Mouse (Mus musculus) ES-Bruce4 (cell line): Measurements from ENCODE around the gene Mad2l2. TPM values are rescaled to one million over a fixed set of nuclear protein-coding genes. Genes with fewer than 3 reads are reported as not detected.

Experiments
- H3K27ac ChIP-seq: 2 replicates; pipeline ENCODE4 v1.5.1; 2012; ENCODE audit warnings: low read length, inconsistent platforms; ENCODE audit not compliant: insufficient read depth
- H3K27me3 ChIP-seq: 2 replicates; pipeline ENCODE4 v1.6.1; 2012; ENCODE audit warnings: mild to moderate bottlenecking, low read length, inconsistent platforms; ENCODE audit not compliant: control insufficient read depth, poor library complexity, insufficient read depth, severe bottlenecking
- H3K36me3 ChIP-seq: 2 replicates; pipeline ENCODE4 v1.6.1; 2012; ENCODE audit warnings: inconsistent platforms, mild to moderate bottlenecking, low read length, moderate library complexity; ENCODE audit not compliant: control insufficient read depth, poor library complexity, insufficient read depth, severe bottlenecking
- H3K4me1 ChIP-seq: one replicate; pipeline ENCODE4 v1.8.1; 2011; ENCODE audit warnings: low read length; ENCODE audit not compliant: control insufficient read depth, insufficient read depth
- H3K4me3 ChIP-seq: 2 replicates; pipeline ENCODE4 v1.5.1; 2011; ENCODE audit warnings: low read depth, mild to moderate bottlenecking, low read length
- H3K9ac ChIP-seq: 2 replicates; pipeline ENCODE4 v1.6.1; 2012; ENCODE audit warnings: low read depth, mild to moderate bottlenecking, inconsistent platforms; ENCODE audit not compliant: poor library complexity, severe bottlenecking
- H3K9me3 ChIP-seq: replicated peaks from 2 replicates; pipeline ENCODE4 v1.6.1; 2012; ENCODE audit warnings: mild to moderate bottlenecking, low read length, inconsistent platforms; ENCODE audit not compliant: control insufficient read depth, poor library complexity, insufficient read depth, severe bottlenecking
- CTCF ChIP-seq: IDR thresholded peaks from one replicate; pipeline ENCODE4 v1.8.1; 2011; ENCODE audit warnings: low read depth, low read length
- EP300 ChIP-seq: IDR thresholded peaks from 2 replicates; pipeline ENCODE4 v1.6.1; 2011; ENCODE audit warnings: low read depth, low read length; ENCODE audit not compliant: insufficient read depth
- POLR2A ChIP-seq: IDR thresholded peaks from one replicate; pipeline ENCODE4 v1.8.1; 2011; ENCODE audit warnings: low read length; ENCODE audit not compliant: insufficient read depth
- polyA plus RNA-seq: library from polyadenylated mRNA; stranded (reverse); fragments of >200 nt; gene quantifications from 2 replicates; pipeline ENCODE4 v1.2.4, GENCODE M21; 2011; ENCODE audit warnings: low read depth; ENCODE audit not compliant: missing spikeins, insufficient read depth, insufficient read length

Gene Mad2l2
- 45.9 and 60.3 TPM in 2 replicates for polyA plus RNA-seq

- H3K4me1 ChIP-seq = no peaks in the 10 kb centered on the region
- H3K4me3 ChIP-seq = peak within 1 kb of the TSS; percentile 32
- no peaks in the 10 kb centered on the region for H3K27me3 ChIP-seq
- TF ChIP-seq CTCF (no peak), POLR2A (no peak), EP300 (no peak)
- no peak within 1 kb of the TSS for H3K27ac ChIP-seq
- peak within 1 kb of the TSS; percentile 52 for H3K9ac ChIP-seq
- H3K9me3 ChIP-seq = no peaks in the 10 kb centered on the region
- H3K36me3 ChIP-seq = no peaks in the 10 kb centered on the region
Measured at GRCm38 (mm10) chr4:148130133-148130532, at the start of gene Mad2l2. Gene Mad2l2 (plus strand): TSS chr4:148130384.

- Histone ChIP-seq H3K9ac (no peak overlapping the region), H3K4me1 (peaks cover 2% of the 10 kb centered on the region), H3K9me3 (no peaks in the 10 kb centered on the region), H3K27ac (no peak overlapping the region), H3K27me3 (no peaks in the 10 kb centered on the region), H3K36me3 (peaks cover 34% of the 10 kb centered on the region), H3K4me3 (no peak overlapping the region)
- TF ChIP-seq POLR2A = no peak
- TF ChIP-seq CTCF = no peak
Measured at GRCm38 (mm10) chr4:148080597-148080973, 49.6 kb upstream of the Mad2l2 start.

GRCm38 (mm10) chr4:148081201-148081600, 49.0 kb upstream of the Mad2l2 start:
- peaks cover 2% of the 10 kb centered on the region for H3K4me1 ChIP-seq
- H3K4me3 ChIP-seq = no peak overlapping the region
- H3K9ac ChIP-seq = no peak overlapping the region
- TF ChIP-seq POLR2A (no peak), CTCF (no peak), EP300 (no peak)
- no peaks in the 10 kb centered on the region for H3K27me3 ChIP-seq
- peaks cover 34% of the 10 kb centered on the region for H3K36me3 ChIP-seq
- H3K9me3 ChIP-seq = no peaks in the 10 kb centered on the region
- H3K27ac ChIP-seq = no peak overlapping the region

- Histone ChIP-seq H3K4me3 (peak overlapping the region; percentile 31), H3K27ac (peak overlapping the region; percentile 95), H3K9ac (peak overlapping the region; percentile 49), H3K9me3 (no peaks in the 10 kb centered on the region), H3K4me1 (peaks cover 2% of the 10 kb centered on the region), H3K36me3 (peaks cover 34% of the 10 kb centered on the region), H3K27me3 (no peaks in the 10 kb centered on the region)
- no peak for TF ChIP-seq POLR2A
- TF ChIP-seq CTCF = peak; percentile 52
- TF ChIP-seq EP300 = 0 out of 2 replicates have a peak, but pooled peaks have one; percentile 25
Measured at GRCm38 (mm10) chr4:148082257-148083044, 47.7 kb upstream of the Mad2l2 start.

GRCm38 (mm10) chr4:148083176-148083899, 46.8 kb upstream of the Mad2l2 start:
- Histone ChIP-seq H3K36me3 (peaks cover 34% of the 10 kb centered on the region), H3K9ac (peak overlapping the region; percentile 49), H3K27me3 (no peaks in the 10 kb centered on the region), H3K27ac (peak overlapping the region; percentile 95), H3K9me3 (no peaks in the 10 kb centered on the region), H3K4me3 (peak overlapping the region; percentile 31), H3K4me1 (no peaks in the 10 kb centered on the region)
- TF ChIP-seq EP300 = no peak

GRCm38 (mm10) chr4:148084261-148084714, 45.9 kb upstream of the Mad2l2 start:
- Histone ChIP-seq H3K27me3 (no peaks in the 10 kb centered on the region), H3K4me3 (peak overlapping the region; percentile 31), H3K36me3 (peaks cover 34% of the 10 kb centered on the region), H3K4me1 (no peaks in the 10 kb centered on the region), H3K9me3 (no peaks in the 10 kb centered on the region), H3K9ac (peak overlapping the region; percentile 87), H3K27ac (peak overlapping the region; percentile 96)
- TF ChIP-seq POLR2A = no peak
- peak; percentile 93 for TF ChIP-seq EP300
- TF ChIP-seq CTCF = no peak
